Mouse (Mus musculus): ENCODE data around the gene Caskin2. TPM values are rescaled to one million over a fixed set of nuclear protein-coding genes. Genes with fewer than 3 reads are reported as not detected.

The Caskin2 gene
- polyA plus RNA-seq, 1 experiment: 52.6 TPM

GRCm38 (mm10) chr11:115811381-115812093 is 1.9 kb downstream of the Caskin2 start:
- H3K4me3 ChIP-seq (ENCODE audit: low read depth, low read length): peak overlapping the region; percentile 94
- H3K36me3 ChIP-seq (ENCODE audit: control insufficient read depth, insufficient read depth, low read length): peaks cover 30% of the 10 kb centered on the region
- 58% methylated on average over 20 of the region's 20 CpGs for WGBS
- H3K4me1 ChIP-seq (ENCODE audit: control insufficient read depth, insufficient read depth, insufficient read length, low read length): peaks cover 30% of the 10 kb centered on the region
- H3K27me3 ChIP-seq (ENCODE audit: control insufficient read depth, insufficient read depth, low read length): no peaks in the 10 kb centered on the region
- TF ChIP-seq POLR2A (IDR thresholded peaks at IDR 0.05; ENCODE audit: low read depth, low read length) (no peak), CTCF (IDR thresholded peaks at IDR 0.05; ENCODE audit: extremely low read depth, insufficient read length, insufficient replicate concordance, low read depth, low read length) (no peak)
- H3K27ac ChIP-seq (ENCODE audit: insufficient read depth, low read depth, low read length): no peak overlapping the region

- Histone ChIP-seq H3K4me1 (ENCODE audit: control insufficient read depth, insufficient read depth, insufficient read length, low read length) (peaks cover 30% of the 10 kb centered on the region), H3K36me3 (ENCODE audit: control insufficient read depth, insufficient read depth, low read length) (peaks cover 37% of the 10 kb centered on the region), H3K27me3 (ENCODE audit: control insufficient read depth, insufficient read depth, low read length) (no peaks in the 10 kb centered on the region), H3K4me3 (ENCODE audit: low read depth, low read length) (peak overlapping the region; percentile 94), H3K27ac (ENCODE audit: insufficient read depth, low read depth, low read length) (peak overlapping the region; percentile 57)
- TF ChIP-seq POLR2A (IDR thresholded peaks at IDR 0.05; ENCODE audit: low read depth, low read length) (no peak), CTCF (IDR thresholded peaks at IDR 0.05; ENCODE audit: extremely low read depth, insufficient read length, insufficient replicate concordance, low read depth, low read length) (no peak)
- WGBS: 24% methylated on average over 14 of the region's 14 CpGs
These were observed 3.1 kb downstream of the Caskin2 start for GRCm38 (mm10) chr11:115810377-115810776.

GRCm38 (mm10) chr11:115809311-115809781 is 4.1 kb downstream of the Caskin2 start:
- H3K36me3 ChIP-seq (ENCODE audit: control insufficient read depth, insufficient read depth, low read length): peaks cover 46% of the 10 kb centered on the region
- peak overlapping the region; percentile 29; the same call in 1 of the 2 replicates for H3K27ac ChIP-seq (ENCODE audit: insufficient read depth, low read depth, low read length)
- peaks cover 26% of the 10 kb centered on the region for H3K4me1 ChIP-seq (ENCODE audit: control insufficient read depth, insufficient read depth, insufficient read length, low read length)
- no peak overlapping the region; the same call in 1 of the 2 replicates for H3K4me3 ChIP-seq (ENCODE audit: low read depth, low read length)
- no peaks in the 10 kb centered on the region for H3K27me3 ChIP-seq (ENCODE audit: control insufficient read depth, insufficient read depth, low read length)
- TF ChIP-seq CTCF (IDR thresholded peaks at IDR 0.05; ENCODE audit: extremely low read depth, insufficient read length, insufficient replicate concordance, low read depth, low read length) (no peak), POLR2A (IDR thresholded peaks at IDR 0.05; ENCODE audit: low read depth, low read length) (no peak)
- 69% methylated on average over 8 of the region's 8 CpGs for WGBS

DNA sequence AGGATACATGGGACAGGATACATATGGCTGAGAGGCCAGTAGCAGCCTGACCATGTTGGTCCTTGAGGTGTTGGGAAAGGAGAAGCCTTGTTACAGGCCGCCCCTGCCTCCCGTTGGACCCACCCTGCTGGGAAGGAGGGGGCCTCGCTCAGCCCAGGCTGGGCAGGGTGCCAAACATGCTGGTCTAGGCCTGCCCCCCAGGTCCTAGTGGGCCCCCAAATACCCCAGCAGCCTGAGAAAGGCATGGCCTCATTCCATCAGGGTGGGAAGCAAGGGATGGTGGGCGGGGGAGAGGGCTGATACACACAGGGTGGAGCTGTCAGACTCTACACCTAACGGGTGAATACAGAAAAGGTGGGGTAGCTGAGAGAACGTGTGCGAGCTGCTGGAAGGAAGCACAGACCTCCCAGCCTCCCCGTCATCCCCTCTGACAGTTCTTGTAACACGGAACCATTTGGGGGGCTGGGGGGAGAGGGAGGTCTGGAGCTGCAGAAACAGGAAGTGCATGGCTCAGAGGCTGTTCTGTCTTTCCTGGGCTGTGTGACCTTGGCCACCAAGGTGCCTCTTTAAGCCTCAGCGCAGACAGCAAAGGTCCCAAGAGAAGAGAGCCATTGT is 4.6 kb downstream of the Caskin2 start:
- Histone ChIP-seq H3K4me1 (ENCODE audit: control insufficient read depth, insufficient read depth, insufficient read length, low read length) (peaks cover 26% of the 10 kb centered on the region), H3K27ac (ENCODE audit: insufficient read depth, low read depth, low read length) (peak overlapping the region; percentile 29; the same call in 1 of the 2 replicates), H3K27me3 (ENCODE audit: control insufficient read depth, insufficient read depth, low read length) (no peaks in the 10 kb centered on the region), H3K36me3 (ENCODE audit: control insufficient read depth, insufficient read depth, low read length) (peaks cover 50% of the 10 kb centered on the region), H3K4me3 (ENCODE audit: low read depth, low read length) (no peak overlapping the region; the same call in 1 of the 2 replicates)
- TF ChIP-seq POLR2A (IDR thresholded peaks at IDR 0.05; ENCODE audit: low read depth, low read length) (no peak), CTCF (IDR thresholded peaks at IDR 0.05; ENCODE audit: extremely low read depth, insufficient read length, insufficient replicate concordance, low read depth, low read length) (no peak)
- WGBS: 59% methylated on average over 10 of the region's 10 CpGs

DNA sequence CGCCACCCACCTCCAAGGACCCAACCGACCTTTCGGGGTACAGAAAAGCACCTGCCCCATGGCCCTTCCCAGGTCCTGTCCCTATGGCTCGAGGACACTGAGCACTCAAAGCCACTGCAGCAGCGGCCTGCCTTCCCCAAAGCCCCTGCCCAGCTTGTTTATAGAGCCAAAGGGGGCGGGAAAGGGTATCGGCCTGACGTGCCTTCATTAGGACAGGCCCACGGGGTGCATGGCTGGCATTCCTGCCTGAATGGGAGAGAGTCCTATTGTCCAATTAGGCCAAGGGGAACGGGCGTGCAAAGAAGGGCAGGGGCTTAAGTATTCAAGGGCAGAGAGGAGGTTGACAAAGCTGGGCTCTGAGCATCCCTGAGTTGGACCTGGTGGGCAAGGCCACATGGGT is 5.5 kb downstream of the Caskin2 start:
- Histone ChIP-seq H3K27ac (ENCODE audit: insufficient read depth, low read depth, low read length) (no peak overlapping the region), H3K36me3 (ENCODE audit: control insufficient read depth, insufficient read depth, low read length) (peaks cover 57% of the 10 kb centered on the region), H3K27me3 (ENCODE audit: control insufficient read depth, insufficient read depth, low read length) (no peaks in the 10 kb centered on the region), H3K4me3 (ENCODE audit: low read depth, low read length) (no peak overlapping the region), H3K4me1 (ENCODE audit: control insufficient read depth, insufficient read depth, insufficient read length, low read length) (peaks cover 26% of the 10 kb centered on the region)
- WGBS: 88% methylated on average over 11 of the region's 11 CpGs
- TF ChIP-seq POLR2A (IDR thresholded peaks at IDR 0.05; ENCODE audit: low read depth, low read length): no peak
- TF ChIP-seq CTCF (IDR thresholded peaks at IDR 0.05; ENCODE audit: extremely low read depth, insufficient read length, insufficient replicate concordance, low read depth, low read length): no peak

DNA sequence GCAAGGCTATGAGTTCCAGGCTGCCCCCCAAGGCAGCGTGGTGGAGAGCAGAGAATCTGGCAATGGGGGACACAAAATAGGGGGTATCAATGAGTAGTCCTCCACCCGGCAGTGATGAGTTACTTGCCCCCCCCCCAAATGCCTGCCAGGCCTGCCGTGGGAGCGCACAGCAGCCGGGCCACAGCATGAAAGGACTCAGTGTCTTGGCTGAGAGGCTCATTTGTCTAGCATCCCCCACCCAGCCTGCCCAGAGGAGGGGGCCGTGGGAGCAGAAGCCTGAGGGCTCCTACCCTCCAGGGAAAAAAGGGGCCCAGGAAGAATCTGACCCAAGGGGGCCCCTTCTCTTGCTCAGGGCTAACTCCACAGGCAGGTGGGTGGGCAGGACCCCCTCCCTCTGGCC is 6.1 kb downstream of the Caskin2 start:
- 88% methylated on average over 6 of the region's 6 CpGs for WGBS
- H3K27ac ChIP-seq (ENCODE audit: insufficient read depth, low read depth, low read length): no peak overlapping the region
- TF ChIP-seq CTCF (IDR thresholded peaks at IDR 0.05; ENCODE audit: extremely low read depth, insufficient read length, insufficient replicate concordance, low read depth, low read length) (no peak), POLR2A (IDR thresholded peaks at IDR 0.05; ENCODE audit: low read depth, low read length) (no peak)
- H3K36me3 ChIP-seq (ENCODE audit: control insufficient read depth, insufficient read depth, low read length): peaks cover 64% of the 10 kb centered on the region
- H3K4me3 ChIP-seq (ENCODE audit: low read depth, low read length): no peak overlapping the region
- no peaks in the 10 kb centered on the region for H3K27me3 ChIP-seq (ENCODE audit: control insufficient read depth, insufficient read depth, low read length)
- H3K4me1 ChIP-seq (ENCODE audit: control insufficient read depth, insufficient read depth, insufficient read length, low read length): peaks cover 23% of the 10 kb centered on the region

- no peak for TF ChIP-seq POLR2A (IDR thresholded peaks at IDR 0.05; ENCODE audit: low read depth, low read length)
- TF ChIP-seq CTCF (IDR thresholded peaks at IDR 0.05; ENCODE audit: extremely low read depth, insufficient read length, insufficient replicate concordance, low read depth, low read length): no peak
- Histone ChIP-seq H3K4me1 (ENCODE audit: control insufficient read depth, insufficient read depth, insufficient read length, low read length) (peaks cover 17% of the 10 kb centered on the region), H3K27me3 (ENCODE audit: control insufficient read depth, insufficient read depth, low read length) (no peaks in the 10 kb centered on the region), H3K36me3 (ENCODE audit: control insufficient read depth, insufficient read depth, low read length) (peaks cover 69% of the 10 kb centered on the region), H3K4me3 (ENCODE audit: low read depth, low read length) (no peak overlapping the region), H3K27ac (ENCODE audit: insufficient read depth, low read depth, low read length) (no peak overlapping the region)
- WGBS: 88% methylated on average over 10 of the region's 10 CpGs
These were observed 7.3 kb downstream of the Caskin2 start for GRCm38 (mm10) chr11:115806154-115806553.

Measured in small intestine, adult 2 months (tissue).